Mouse (Mus musculus): Measurements from ENCODE around the gene Abcd3. TPM values are rescaled to one million over a fixed set of nuclear protein-coding genes. Genes with fewer than 3 reads are reported as not detected.

Gene Abcd3
- total RNA-seq, 1 experiment: 21.6 TPM

GRCm38 (mm10) chr3:121840351-121840750 lies 25.2 kb upstream of the Abcd3 start:
- Histone ChIP-seq H3K9me3 (ENCODE audit: control insufficient read depth, insufficient read depth, low read depth, low read length) (no peaks in the 10 kb centered on the region), H3K9ac (ENCODE audit: insufficient read depth, low read depth, low read length, poor library complexity, severe bottlenecking) (no peak overlapping the region), H3K4me3 (ENCODE audit: insufficient read depth in 1 of 2, low read depth in 1 of 2, low read length in 2 of 2, poor library complexity in 1 of 2, severe bottlenecking in 1 of 2) (no peak overlapping the region), H3K27ac (ENCODE audit: insufficient read depth, low read depth, low read length, poor library complexity, severe bottlenecking) (no peak overlapping the region), H3K4me1 (ENCODE audit: control insufficient read depth in 2 of 2, insufficient read depth in 2 of 2, low read length in 2 of 2, poor library complexity in 1 of 2) (no peaks in the 10 kb centered on the region), H3K36me3 (ENCODE audit: control insufficient read depth, insufficient read depth, low read length, poor library complexity, severe bottlenecking) (no peaks in the 10 kb centered on the region)
- TF ChIP-seq MAFK (IDR thresholded peaks at IDR 0.05; ENCODE audit: insufficient read depth, low read depth, low read length): no peak
- no peak for TF ChIP-seq HCFC1 (IDR thresholded peaks at IDR 0.05; ENCODE audit: borderline replicate concordance, insufficient read depth, low read length)
- TF ChIP-seq CHD2 (IDR thresholded peaks at IDR 0.05; ENCODE audit: low read depth, low read length): no peak
- TF ChIP-seq ZC3H11A (IDR thresholded peaks at IDR 0.05; ENCODE audit: borderline replicate concordance, low read depth, low read length): no peak
- in situ Hi-C loops (cut with MboI; ENCODE audit: low sequenced_read_pairs in 2 of 2, unreplicated experiment in 2 of 2): no loop called here
- DNase-seq (ENCODE audit: low read depth, low spot score): no peak

DNA sequence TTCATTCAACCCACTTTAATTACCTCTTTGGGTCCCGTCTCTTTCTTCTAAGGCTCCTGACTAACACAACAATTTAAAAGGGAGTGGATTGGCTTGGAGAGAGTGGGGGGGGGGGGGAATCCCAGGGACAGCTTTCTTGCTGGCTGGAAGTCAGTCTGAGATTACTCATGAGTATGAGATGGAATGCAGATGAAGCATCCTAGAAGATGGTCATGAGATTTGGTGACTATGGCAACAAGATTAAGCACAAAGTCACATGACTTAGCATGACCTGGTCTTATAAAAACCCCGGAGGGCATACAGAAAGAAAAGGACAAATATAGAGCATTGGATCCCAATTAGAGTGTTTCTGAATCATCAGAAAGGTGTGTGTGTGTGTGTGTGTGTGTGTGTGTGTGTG lies 19.6 kb upstream of the Abcd3 start:
- in situ Hi-C loops (cut with MboI; ENCODE audit: low sequenced_read_pairs in 2 of 2, unreplicated experiment in 2 of 2): no loop called here
- no peaks in the 10 kb centered on the region for H3K9me3 ChIP-seq (ENCODE audit: control insufficient read depth, insufficient read depth, low read depth, low read length)
- no peak for TF ChIP-seq HCFC1 (IDR thresholded peaks at IDR 0.05; ENCODE audit: borderline replicate concordance, insufficient read depth, low read length)
- no peak for TF ChIP-seq MAFK (IDR thresholded peaks at IDR 0.05; ENCODE audit: insufficient read depth, low read depth, low read length)
- TF ChIP-seq ZC3H11A (IDR thresholded peaks at IDR 0.05; ENCODE audit: borderline replicate concordance, low read depth, low read length): no peak
- TF ChIP-seq CHD2 (IDR thresholded peaks at IDR 0.05; ENCODE audit: low read depth, low read length): no peak
- no peak for TF ChIP-seq ZNF384 (IDR thresholded peaks at IDR 0.05; ENCODE audit: low read depth, low read length)
- H3K4me3 ChIP-seq (ENCODE audit: insufficient read depth in 1 of 2, low read depth in 1 of 2, low read length in 2 of 2, poor library complexity in 1 of 2, severe bottlenecking in 1 of 2): no peak overlapping the region
- DNase-seq (ENCODE audit: low read depth, low spot score): no peak
- no peak overlapping the region for H3K27ac ChIP-seq (ENCODE audit: insufficient read depth, low read depth, low read length, poor library complexity, severe bottlenecking)
- H3K36me3 ChIP-seq (ENCODE audit: control insufficient read depth, insufficient read depth, low read length, poor library complexity, severe bottlenecking): no peaks in the 10 kb centered on the region
- H3K4me1 ChIP-seq (ENCODE audit: control insufficient read depth in 2 of 2, insufficient read depth in 2 of 2, low read length in 2 of 2, poor library complexity in 1 of 2): no peaks in the 10 kb centered on the region
- H3K9ac ChIP-seq (ENCODE audit: insufficient read depth, low read depth, low read length, poor library complexity, severe bottlenecking): no peak overlapping the region

DNA sequence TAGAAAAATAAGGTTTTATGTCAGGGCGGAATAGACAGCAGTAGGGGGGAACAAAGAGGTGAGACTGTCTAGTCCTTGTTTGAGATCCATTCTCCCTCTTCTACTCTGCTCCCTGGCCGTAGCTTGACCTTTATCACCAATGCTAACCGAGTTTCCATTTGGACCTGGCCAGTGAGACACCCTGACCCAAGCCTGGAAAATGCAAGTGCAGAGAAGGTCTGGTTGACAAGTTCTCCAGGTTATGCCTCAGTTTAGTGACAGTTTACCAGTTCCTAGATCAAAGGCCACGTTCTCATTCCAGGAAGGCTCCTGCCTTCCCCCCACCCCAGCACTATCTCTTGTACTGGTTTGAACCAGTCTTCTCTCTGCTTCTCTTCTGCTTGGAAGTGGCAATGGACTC lies 19.1 kb upstream of the Abcd3 start:
- no peaks in the 10 kb centered on the region for H3K9me3 ChIP-seq (ENCODE audit: control insufficient read depth, insufficient read depth, low read depth, low read length)
- in situ Hi-C loops (cut with MboI; ENCODE audit: low sequenced_read_pairs in 2 of 2, unreplicated experiment in 2 of 2): no loop called here
- no peaks in the 10 kb centered on the region for H3K36me3 ChIP-seq (ENCODE audit: control insufficient read depth, insufficient read depth, low read length, poor library complexity, severe bottlenecking)
- no peaks in the 10 kb centered on the region for H3K4me1 ChIP-seq (ENCODE audit: control insufficient read depth in 2 of 2, insufficient read depth in 2 of 2, low read length in 2 of 2, poor library complexity in 1 of 2)
- H3K4me3 ChIP-seq (ENCODE audit: insufficient read depth in 1 of 2, low read depth in 1 of 2, low read length in 2 of 2, poor library complexity in 1 of 2, severe bottlenecking in 1 of 2): no peak overlapping the region
- H3K27ac ChIP-seq (ENCODE audit: insufficient read depth, low read depth, low read length, poor library complexity, severe bottlenecking): no peak overlapping the region
- TF ChIP-seq ZC3H11A (IDR thresholded peaks at IDR 0.05; ENCODE audit: borderline replicate concordance, low read depth, low read length) (no peak), ZNF384 (IDR thresholded peaks at IDR 0.05; ENCODE audit: low read depth, low read length) (no peak), CHD2 (IDR thresholded peaks at IDR 0.05; ENCODE audit: low read depth, low read length) (no peak), HCFC1 (IDR thresholded peaks at IDR 0.05; ENCODE audit: borderline replicate concordance, insufficient read depth, low read length) (no peak), MAFK (IDR thresholded peaks at IDR 0.05; ENCODE audit: insufficient read depth, low read depth, low read length) (no peak)
- H3K9ac ChIP-seq (ENCODE audit: insufficient read depth, low read depth, low read length, poor library complexity, severe bottlenecking): no peak overlapping the region
- DNase-seq (ENCODE audit: low read depth, low spot score): no peak

DNA sequence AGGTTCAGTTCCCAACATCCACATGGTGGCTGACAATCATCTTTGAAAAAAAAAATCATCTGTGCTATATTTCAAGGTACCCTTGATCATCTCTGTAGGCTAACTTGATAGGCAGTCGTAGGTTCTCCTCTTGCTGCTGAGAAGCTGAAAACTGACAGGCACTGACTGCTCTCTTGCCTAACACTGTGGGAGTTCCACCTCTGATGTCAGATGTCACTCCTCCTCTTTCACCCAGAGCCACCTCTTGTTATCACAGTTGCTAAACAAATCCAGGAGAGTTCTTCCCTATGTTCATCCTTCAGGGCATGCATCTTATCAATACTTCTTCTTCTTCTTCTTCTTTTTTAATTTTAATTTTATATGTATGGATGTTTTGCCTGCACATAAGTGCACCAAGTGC lies 10.0 kb upstream of the Abcd3 start:
- Histone ChIP-seq H3K9ac (ENCODE audit: insufficient read depth, low read depth, low read length, poor library complexity, severe bottlenecking) (no peak overlapping the region), H3K4me3 (ENCODE audit: insufficient read depth in 1 of 2, low read depth in 1 of 2, low read length in 2 of 2, poor library complexity in 1 of 2, severe bottlenecking in 1 of 2) (no peak overlapping the region), H3K36me3 (ENCODE audit: control insufficient read depth, insufficient read depth, low read length, poor library complexity, severe bottlenecking) (no peaks in the 10 kb centered on the region), H3K9me3 (ENCODE audit: control insufficient read depth, insufficient read depth, low read depth, low read length) (no peaks in the 10 kb centered on the region), H3K27ac (ENCODE audit: insufficient read depth, low read depth, low read length, poor library complexity, severe bottlenecking) (no peak overlapping the region), H3K4me1 (ENCODE audit: control insufficient read depth in 2 of 2, insufficient read depth in 2 of 2, low read length in 2 of 2, poor library complexity in 1 of 2) (no peaks in the 10 kb centered on the region)
- no peak for DNase-seq (ENCODE audit: low read depth, low spot score)
- TF ChIP-seq HCFC1 (IDR thresholded peaks at IDR 0.05; ENCODE audit: borderline replicate concordance, insufficient read depth, low read length): no peak
- TF ChIP-seq MAFK (IDR thresholded peaks at IDR 0.05; ENCODE audit: insufficient read depth, low read depth, low read length): no peak
- TF ChIP-seq CHD2 (IDR thresholded peaks at IDR 0.05; ENCODE audit: low read depth, low read length): no peak
- no peak for TF ChIP-seq ZNF384 (IDR thresholded peaks at IDR 0.05; ENCODE audit: low read depth, low read length)
- no peak for TF ChIP-seq ZC3H11A (IDR thresholded peaks at IDR 0.05; ENCODE audit: borderline replicate concordance, low read depth, low read length)
- in situ Hi-C loops (cut with MboI; ENCODE audit: low sequenced_read_pairs in 2 of 2, unreplicated experiment in 2 of 2): no loop called here

- in situ Hi-C loops (cut with MboI; ENCODE audit: low sequenced_read_pairs in 2 of 2, unreplicated experiment in 2 of 2): no loop called here
- TF ChIP-seq MAFK (IDR thresholded peaks at IDR 0.05; ENCODE audit: insufficient read depth, low read depth, low read length) (no peak), HCFC1 (IDR thresholded peaks at IDR 0.05; ENCODE audit: borderline replicate concordance, insufficient read depth, low read length) (no peak), CHD2 (IDR thresholded peaks at IDR 0.05; ENCODE audit: low read depth, low read length) (no peak), ZNF384 (IDR thresholded peaks at IDR 0.05; ENCODE audit: low read depth, low read length) (no peak), ZC3H11A (IDR thresholded peaks at IDR 0.05; ENCODE audit: borderline replicate concordance, low read depth, low read length) (no peak)
- no peak overlapping the region for H3K4me3 ChIP-seq (ENCODE audit: insufficient read depth in 1 of 2, low read depth in 1 of 2, low read length in 2 of 2, poor library complexity in 1 of 2, severe bottlenecking in 1 of 2)
These were observed 9.2 kb upstream of the Abcd3 start for GRCm38 (mm10) chr3:121824319-121824718.

More at GRCm38 (mm10) chr3:121824319-121824718, 9.2 kb upstream of the Abcd3 start:
- DNase-seq (ENCODE audit: low read depth, low spot score): no peak
- Histone ChIP-seq H3K9me3 (ENCODE audit: control insufficient read depth, insufficient read depth, low read depth, low read length) (no peaks in the 10 kb centered on the region), H3K4me1 (ENCODE audit: control insufficient read depth in 2 of 2, insufficient read depth in 2 of 2, low read length in 2 of 2, poor library complexity in 1 of 2) (no peaks in the 10 kb centered on the region), H3K9ac (ENCODE audit: insufficient read depth, low read depth, low read length, poor library complexity, severe bottlenecking) (no peak overlapping the region), H3K27ac (ENCODE audit: insufficient read depth, low read depth, low read length, poor library complexity, severe bottlenecking) (no peak overlapping the region), H3K36me3 (ENCODE audit: control insufficient read depth, insufficient read depth, low read length, poor library complexity, severe bottlenecking) (no peaks in the 10 kb centered on the region)

Data from ES-E14 (cell line).